Mouse (Mus musculus) CH12.LX (cell line): ENCODE measurements around the gene Ppp2r5d. TPM values are rescaled to one million over a fixed set of nuclear protein-coding genes. Genes with fewer than 3 reads are reported as not detected.

ENCODE experiments used
- DNase-seq: peaks from one replicate; pipeline ENCODE4 v3.0.0-alpha.2; 2013; ENCODE audit errors: extremely low read depth
- H3K27ac ChIP-seq: 2 replicates; pipeline ENCODE4 v1.5.1; 2012; ENCODE audit warnings: low read depth, mild to moderate bottlenecking, control low read depth, moderate library complexity; ENCODE audit not compliant: insufficient read depth
- H3K27me3 ChIP-seq: replicated peaks from 2 replicates; pipeline ENCODE3; 2012; ENCODE audit warnings: inconsistent platforms
- H3K36me3 ChIP-seq, 2 experiments: replicated peaks in 1 of 2; 2 replicates each; pipeline versions ENCODE3 to v1.6.1; 2012; ENCODE audit warnings: inconsistent platforms in 1 of 2, low read length in 1 of 2, mild to moderate bottlenecking in 1 of 2, mixed read lengths in 1 of 2, moderate library complexity in 1 of 2; ENCODE audit not compliant: control insufficient read depth in 1 of 2, insufficient read depth in 1 of 2
- H3K4me1 ChIP-seq, 2 experiments: 2 replicates each; pipeline ENCODE4 v1.6.1; 2012; ENCODE audit warnings: inconsistent platforms in 1 of 2, moderate library complexity in 1 of 2; ENCODE audit not compliant: insufficient read depth in 2 of 2, control insufficient read depth in 1 of 2
- H3K4me2 ChIP-seq: 2 replicates; pipeline ENCODE4 v1.6.1; 2012; ENCODE audit warnings: low read depth, mild to moderate bottlenecking, control low read depth; ENCODE audit not compliant: poor library complexity, insufficient read depth, severe bottlenecking
- H3K4me3 ChIP-seq, 3 experiments: fragments of 150-350 bp in 1 of 3; sonication (generic) in 1 of 3; replicated peaks in 1 of 3; 2 replicates each; pipeline versions ENCODE3 to v1.5.1; 2011 to 2012; ENCODE audit warnings: low read depth in 2 of 3, low read length in 2 of 3, mild to moderate bottlenecking in 2 of 3, moderate library complexity in 2 of 3, control low read depth in 1 of 3, improper control_type of control experiment in 1 of 3, inconsistent platforms in 1 of 3, mixed read lengths in 1 of 3; ENCODE audit not compliant: poor library complexity in 1 of 3
- H3K79me2 ChIP-seq: replicated peaks from 2 replicates; pipeline ENCODE4 v1.6.1; 2012; ENCODE audit warnings: mild to moderate bottlenecking, moderate library complexity; ENCODE audit not compliant: control insufficient read depth, poor library complexity, insufficient read depth, severe bottlenecking; ENCODE audit errors: extremely low read depth
- H3K9ac ChIP-seq: 2 replicates; pipeline ENCODE4 v1.6.1; 2012; ENCODE audit warnings: low read depth, mild to moderate bottlenecking, control low read depth, moderate library complexity; ENCODE audit not compliant: insufficient read depth
- H3K9me3 ChIP-seq: replicated peaks from 2 replicates; pipeline ENCODE3; 2012; ENCODE audit warnings: low read length, inconsistent platforms, mixed read lengths
- BHLHE40 ChIP-seq: IDR thresholded peaks from 2 replicates; pipeline ENCODE4 v1.6.1; 2011; ENCODE audit warnings: mild to moderate bottlenecking, low read depth, low read length, improper control_type of control experiment
- CHD1 ChIP-seq: IDR thresholded peaks from 2 replicates; pipeline ENCODE4 v1.6.1; 2012; ENCODE audit warnings: low read depth, low read length, improper control_type of control experiment, inconsistent platforms
- CHD2 ChIP-seq: IDR thresholded peaks from 2 replicates; pipeline ENCODE4 v1.6.1; 2011; ENCODE audit warnings: low read length, improper control_type of control experiment
- CTCF ChIP-seq, 2 experiments: IDR thresholded peaks in 1 of 2; conservative IDR thresholded peaks in 1 of 2; 2 replicates each; pipeline ENCODE4 v1.5.1; 2011 to 2012; ENCODE audit warnings: low read depth in 2 of 2, low read length in 2 of 2, improper control_type of control experiment in 1 of 2, inconsistent platforms in 1 of 2, mild to moderate bottlenecking in 1 of 2, moderate library complexity in 1 of 2
- E2F4 ChIP-seq: IDR thresholded peaks from 2 replicates; pipeline ENCODE4 v1.6.1; 2011; ENCODE audit warnings: low read depth, low read length, improper control_type of control experiment; ENCODE audit not compliant: insufficient replicate concordance
- ELF1 ChIP-seq: IDR thresholded peaks from 2 replicates; pipeline ENCODE4 v1.6.1; 2014; ENCODE audit warnings: low read depth, mild to moderate bottlenecking, inconsistent platforms, low read length, improper control_type of control experiment
- EP300 ChIP-seq: IDR thresholded peaks from 2 replicates; pipeline ENCODE4 v1.6.1; 2011; ENCODE audit warnings: low read length, improper control_type of control experiment
- ETS1 ChIP-seq: conservative IDR thresholded peaks from 2 replicates; pipeline ENCODE4 v1.6.1; 2012; ENCODE audit warnings: low read depth, mild to moderate bottlenecking, inconsistent platforms, low read length, improper control_type of control experiment, moderate library complexity
- HCFC1 ChIP-seq: IDR thresholded peaks from 2 replicates; pipeline ENCODE4 v1.6.1; 2012; ENCODE audit warnings: low read depth, mild to moderate bottlenecking, inconsistent platforms, low read length, improper control_type of control experiment
- IRF4 ChIP-seq: IDR thresholded peaks from 2 replicates; pipeline ENCODE4 v1.6.1; 2014; ENCODE audit warnings: low read depth, mild to moderate bottlenecking, inconsistent platforms, low read length, improper control_type of control experiment
- JUN ChIP-seq: IDR thresholded peaks from 2 replicates; pipeline ENCODE4 v1.6.1; 2011; ENCODE audit warnings: low read depth, mild to moderate bottlenecking, low read length, improper control_type of control experiment, moderate library complexity; ENCODE audit not compliant: insufficient read depth
- JUND ChIP-seq: conservative IDR thresholded peaks from 2 replicates; pipeline ENCODE4 v1.6.1; 2011; ENCODE audit warnings: low read depth, low read length, improper control_type of control experiment
- KAT2A ChIP-seq: IDR thresholded peaks from 2 replicates; pipeline ENCODE4 v1.6.1; 2012; ENCODE audit warnings: low read length, improper control_type of control experiment, inconsistent platforms; ENCODE audit not compliant: insufficient replicate concordance
- MAFK ChIP-seq: IDR thresholded peaks from 2 replicates; pipeline ENCODE4 v1.6.1; 2011; ENCODE audit warnings: low read length, improper control_type of control experiment; ENCODE audit not compliant: insufficient replicate concordance
- MAX ChIP-seq: IDR thresholded peaks from 2 replicates; pipeline ENCODE4 v1.6.1; 2011; ENCODE audit warnings: low read length, improper control_type of control experiment
- MAZ ChIP-seq: IDR thresholded peaks from 2 replicates; pipeline ENCODE4 v1.6.1; 2012; ENCODE audit warnings: low read depth, mild to moderate bottlenecking, inconsistent platforms, low read length, improper control_type of control experiment, moderate library complexity
- MEF2A ChIP-seq: IDR thresholded peaks from 2 replicates; pipeline ENCODE4 v1.6.1; 2014; ENCODE audit warnings: low read depth, mild to moderate bottlenecking, inconsistent platforms, low read length, improper control_type of control experiment, borderline replicate concordance
- MXI1 ChIP-seq: IDR thresholded peaks from 2 replicates; pipeline ENCODE4 v1.6.1; 2011; ENCODE audit warnings: mild to moderate bottlenecking, low read depth, low read length, improper control_type of control experiment
- MYC ChIP-seq: IDR thresholded peaks from 2 replicates; pipeline ENCODE4 v1.6.1; 2011; ENCODE audit warnings: low read depth, mild to moderate bottlenecking, improper control_type of control experiment, low read length
- NELFE ChIP-seq: IDR thresholded peaks from 2 replicates; pipeline ENCODE4 v1.6.1; 2011; ENCODE audit warnings: low read depth, low read length, improper control_type of control experiment
- NRF1 ChIP-seq: IDR thresholded peaks from 2 replicates; pipeline ENCODE4 v1.6.1; 2014; ENCODE audit warnings: low read depth, mild to moderate bottlenecking, inconsistent platforms, low read length, improper control_type of control experiment, moderate library complexity
- PAX5 ChIP-seq: IDR thresholded peaks from 2 replicates; pipeline ENCODE4 v1.6.1; 2012; ENCODE audit warnings: low read length, inconsistent platforms, mixed read lengths
- POLR2A ChIP-seq: IDR thresholded peaks from 2 replicates; pipeline ENCODE4 v1.6.1; 2011; ENCODE audit warnings: low read depth, mild to moderate bottlenecking, improper control_type of control experiment, low read length
- POLR2AphosphoS2 ChIP-seq: IDR thresholded peaks from 2 replicates; pipeline ENCODE4 v1.6.1; 2011; ENCODE audit warnings: low read depth, low read length, improper control_type of control experiment
- RAD21 ChIP-seq: IDR thresholded peaks from 2 replicates; pipeline ENCODE4 v1.6.1; 2011; ENCODE audit warnings: low read depth, mild to moderate bottlenecking, low read length, improper control_type of control experiment, moderate library complexity
- RCOR1 ChIP-seq: conservative IDR thresholded peaks from 2 replicates; pipeline ENCODE4 v1.6.1; 2012; ENCODE audit warnings: low read depth, mild to moderate bottlenecking, inconsistent platforms, low read length, improper control_type of control experiment
- SIN3A ChIP-seq: IDR thresholded peaks from 2 replicates; pipeline ENCODE4 v1.6.1; 2012; ENCODE audit warnings: low read length, improper control_type of control experiment, inconsistent platforms
- SMC3 ChIP-seq: IDR thresholded peaks from 2 replicates; pipeline ENCODE4 v1.6.1; 2011; ENCODE audit warnings: low read depth, low read length, improper control_type of control experiment
- TBP ChIP-seq: conservative IDR thresholded peaks from 2 replicates; pipeline ENCODE4 v1.6.1; 2011; ENCODE audit warnings: low read depth, low read length, improper control_type of control experiment
- TCF12 ChIP-seq: IDR thresholded peaks from 2 replicates; pipeline ENCODE4 v1.6.1; 2014; ENCODE audit warnings: low read depth, mild to moderate bottlenecking, inconsistent platforms, low read length, improper control_type of control experiment
- UBTF ChIP-seq: IDR thresholded peaks from 2 replicates; pipeline ENCODE4 v1.6.1; 2012; ENCODE audit warnings: low read depth, mild to moderate bottlenecking, inconsistent platforms, low read length, improper control_type of control experiment, moderate library complexity
- USF1 ChIP-seq: IDR thresholded peaks from 2 replicates; pipeline ENCODE4 v1.6.1; 2014; ENCODE audit warnings: low read depth, mild to moderate bottlenecking, inconsistent platforms, low read length, improper control_type of control experiment
- USF2 ChIP-seq: conservative IDR thresholded peaks from 2 replicates; pipeline ENCODE4 v1.6.1; 2011; ENCODE audit warnings: low read depth, low read length, improper control_type of control experiment
- ZC3H11A ChIP-seq: IDR thresholded peaks from 2 replicates; pipeline ENCODE4 v1.6.1; 2012; ENCODE audit warnings: low read depth, mild to moderate bottlenecking, inconsistent platforms, low read length, improper control_type of control experiment
- ZKSCAN1 ChIP-seq: IDR thresholded peaks from 2 replicates; pipeline ENCODE4 v1.6.1; 2012; ENCODE audit warnings: low read depth, inconsistent platforms, low read length, improper control_type of control experiment, borderline replicate concordance
- ZMIZ1 ChIP-seq: IDR thresholded peaks from 2 replicates; pipeline ENCODE4 v1.6.1; 2012; ENCODE audit warnings: low read depth, mild to moderate bottlenecking, inconsistent platforms, low read length, improper control_type of control experiment
- ZNF384 ChIP-seq: IDR thresholded peaks from 2 replicates; pipeline ENCODE4 v1.6.1; 2012; ENCODE audit warnings: low read depth, low read length, improper control_type of control experiment, inconsistent platforms
- dilution Hi-C: fragments of 300-500 bp; cut with MboI; formaldehyde crosslinking; loops from 2 replicates; pipeline ENCODE4 v1.14.3; 2020; ENCODE audit warnings: low sequenced_read_pairs; ENCODE audit not compliant: extremely low pct_unique_long_range_greater_than_20kb, extremely low pct_ligation_motif_present
- in situ Hi-C: fragments of 300-500 bp; cut with MboI; formaldehyde crosslinking; loops from 3 replicates; pipeline ENCODE4 v1.14.3; 2019; ENCODE audit warnings: low sequenced_read_pairs, low pct_ligation_motif_present, low pct_unique_long_range_greater_than_20kb, mixed read lengths
- polyA plus RNA-seq: library from polyadenylated mRNA; unstranded; fragments of >175 nt; gene quantifications from 2 replicates; pipeline ENCODE4 v1.2.1, GENCODE M21; 2012; ENCODE audit warnings: low read depth; ENCODE audit not compliant: insufficient read length
- total RNA-seq, 2 experiments: library from RNA; depleted of rRNA; stranded (reverse); fragments of 300-350 nt in 1 of 2; fragments of >200 nt in 1 of 2; gene quantifications; 2 replicates each; pipeline ENCODE4 v1.2.3; 2012 to 2014

Gene Ppp2r5d
- total RNA-seq (2012; rRNA removed), result 57.7 and 63.8 TPM in 2 replicates
- 56.2 and 59.0 TPM in 2 replicates for total RNA-seq (2014; rRNA removed)
- polyA plus RNA-seq, result 70.6 and 75.4 TPM in 2 replicates

- peaks cover 12% of the 10 kb centered on the region for H3K79me2 ChIP-seq
- H3K9ac ChIP-seq, result peak within 1 kb of the TSS; percentile 93
- H3K27ac ChIP-seq, result 0 out of 2 replicates have a peak within 1 kb of the TSS, but pooled peaks have one; percentile 6
- H3K36me3 ChIP-seq, result peaks cover 0 to 23% of the 10 kb centered on the region in 2 experiments
- peak within 1 kb of the TSS; percentile 87 for H3K4me2 ChIP-seq
- H3K9me3 ChIP-seq, result peaks cover 5% of the 10 kb centered on the region
- dilution Hi-C loops, result no loop called here
- H3K27me3 ChIP-seq, result no peaks in the 10 kb centered on the region
- peaks cover 11 to 31% of the 10 kb centered on the region in 2 experiments for H3K4me1 ChIP-seq
- peak within 1 kb of the TSS; percentile 80 to 85 (median 82) for H3K4me3 ChIP-seq
- in situ Hi-C loops, result no loop called here
- peak; percentile 99 for DNase-seq
- TF ChIP-seq JUN, result no peak
- TF ChIP-seq IRF4, result peak; percentile 8; the same call in 1 of the 2 replicates
- peak; percentile 65; the same call in 1 of the 2 replicates for TF ChIP-seq CHD2
- no peak for TF ChIP-seq ZNF384
- no peak for TF ChIP-seq USF2
- TF ChIP-seq TBP, result peak; percentile 89; the same call in 1 of the 2 replicates
- no peak; the same call in none of the 2 replicates for TF ChIP-seq TCF12
- no peak; the same call in none of the 2 replicates for TF ChIP-seq SIN3A
- TF ChIP-seq ZKSCAN1, result no peak
- no peak for TF ChIP-seq ZC3H11A
- TF ChIP-seq E2F4, result no peak
- no peak for TF ChIP-seq ETS1
- no peak for TF ChIP-seq UBTF
- no peak for TF ChIP-seq MAZ
- TF ChIP-seq ELF1, result peak; percentile 54
- no peak for TF ChIP-seq CTCF (conservative IDR thresholded peaks at IDR 0.05 in 1 of 2, IDR thresholded peaks at IDR 0.05 in 1 of 2; ENCODE audit: low read depth in 2 of 2, low read length in 2 of 2)
- TF ChIP-seq MEF2A, result peak; percentile 39; the same call in 1 of the 2 replicates
- 0 out of 2 replicates have a peak, but pooled peaks have one; percentile 64 for TF ChIP-seq MYC
- no peak for TF ChIP-seq USF1
- no peak for TF ChIP-seq RCOR1
- TF ChIP-seq NELFE, result peak; percentile 94
- TF ChIP-seq MAFK, result no peak
- TF ChIP-seq BHLHE40, result no peak
- peak; percentile 85; the same call in 1 of the 2 replicates for TF ChIP-seq POLR2AphosphoS2
- no peak for TF ChIP-seq CHD1
- peak; percentile 68 for TF ChIP-seq MXI1
- TF ChIP-seq PAX5, result no peak
- TF ChIP-seq JUND, result no peak
- TF ChIP-seq POLR2A, result peak; percentile 93
- no peak for TF ChIP-seq KAT2A
- TF ChIP-seq NRF1, result peak; percentile 68
- TF ChIP-seq RAD21, result no peak
- TF ChIP-seq SMC3, result no peak
- peak; percentile 56; the same call in 1 of the 2 replicates for TF ChIP-seq MAX
- no peak for TF ChIP-seq EP300
- no peak; the same call in 1 of the 2 replicates for TF ChIP-seq HCFC1
- TF ChIP-seq ZMIZ1, result peak; percentile 75
Observed at GRCm38 (mm10) chr17:46704887-46705835, at the start of gene Ppp2r5d. Gene Ppp2r5d, minus strand, starts transcription at chr17:46705111.
